Mouse (Mus musculus) thymus, adult 2 months (tissue): ENCODE results near the gene Cers5. TPM values are rescaled to one million over a fixed set of nuclear protein-coding genes. Genes with fewer than 3 reads are reported as not detected.
A peak's percentile ranks its signal among the peaks of the same experiment; 100 is the strongest.

Source experiments
- DNase-seq: peaks from one replicate; pipeline ENCODE4 v3.0.0; 2021
- H3K27ac ChIP-seq: fragments of 200-500 bp; 2 replicates; pipeline ENCODE4 v1.5.1; 2012; ENCODE audit warnings: low read length, control low read depth; ENCODE audit not compliant: control insufficient read depth, insufficient read depth
- H3K27me3 ChIP-seq: fragments of 200-500 bp; 2 replicates; pipeline ENCODE4 v1.6.1; 2012; ENCODE audit warnings: mild to moderate bottlenecking, low read length, moderate library complexity, mixed read lengths; ENCODE audit not compliant: control insufficient read depth, insufficient read depth
- H3K36me3 ChIP-seq: fragments of 200-500 bp; 2 replicates; pipeline ENCODE4 v1.6.1; 2012; ENCODE audit warnings: mild to moderate bottlenecking, low read length, moderate library complexity; ENCODE audit not compliant: control insufficient read depth, insufficient read depth
- H3K4me1 ChIP-seq: fragments of 200-500 bp; replicated peaks from 2 replicates; pipeline ENCODE4 v1.6.1; 2012; ENCODE audit warnings: low read length; ENCODE audit not compliant: control insufficient read depth, insufficient read depth
- H3K4me3 ChIP-seq: fragments of 200-500 bp; 2 replicates; pipeline ENCODE4 v1.5.1; 2012; ENCODE audit warnings: mild to moderate bottlenecking, low read length, control low read depth, moderate library complexity; ENCODE audit not compliant: control insufficient read depth, insufficient read depth
- CTCF ChIP-seq: fragments of 200-500 bp; IDR thresholded peaks from 2 replicates; pipeline ENCODE4 v1.5.1; 2012; ENCODE audit warnings: mild to moderate bottlenecking, control low read depth, low read length, moderate library complexity, borderline replicate concordance; ENCODE audit not compliant: control insufficient read depth, poor library complexity, insufficient read depth; ENCODE audit errors: extremely low read depth
- POLR2A ChIP-seq: fragments of 200-500 bp; IDR thresholded peaks from 2 replicates; pipeline ENCODE4 v1.6.1; 2012; ENCODE audit warnings: mild to moderate bottlenecking, low read length, control low read depth, moderate library complexity; ENCODE audit not compliant: control insufficient read depth, poor library complexity, insufficient read depth; ENCODE audit errors: extremely low read depth
- WGBS: fragments of 180-500 bp; shearing (Covaris S2); methylation state at CpG from one replicate; pipeline ENCODE4 v1.1.7; 2018; 5-methylcytosine and 5-hydroxymethylcytosine counted together
- polyA plus RNA-seq: library from polyadenylated mRNA; depleted of rRNA; stranded (reverse); fragments of >200 nt; gene quantifications from 2 replicates; pipeline ENCODE4 v1.2.3, GENCODE M21; 2012

The Cers5 gene
- polyA plus RNA-seq, 1 experiment, result 59.8 TPM

DNA sequence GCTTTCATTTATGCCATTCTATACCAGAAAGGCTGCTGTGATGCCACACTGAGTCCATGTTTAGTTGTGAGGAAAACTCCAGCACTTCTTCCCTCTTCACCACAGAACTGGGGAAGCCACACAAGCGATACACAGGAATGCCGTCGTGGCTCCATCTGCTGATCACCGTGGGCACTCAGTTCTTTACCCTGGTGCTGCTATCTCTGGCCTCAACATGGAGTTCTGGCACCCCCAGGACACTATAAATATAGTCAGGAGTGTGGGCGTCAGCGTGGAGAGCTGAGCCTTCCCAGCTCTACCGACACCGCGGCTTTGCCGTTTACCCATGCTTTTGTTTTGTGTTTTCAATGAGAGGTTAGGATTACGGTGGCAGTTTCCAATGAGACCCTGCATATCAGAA lies 36.0 kb downstream of the Cers5 start:
- no peak overlapping the region for H3K27ac ChIP-seq
- no peaks in the 10 kb centered on the region for H3K4me1 ChIP-seq
- no peak for TF ChIP-seq CTCF
- peaks cover 51% of the 10 kb centered on the region for H3K36me3 ChIP-seq
- 97% methylated on average over 11 of the region's 11 CpGs for WGBS
- no peak for DNase-seq
- no peaks in the 10 kb centered on the region for H3K27me3 ChIP-seq
- no peak overlapping the region for H3K4me3 ChIP-seq

DNA sequence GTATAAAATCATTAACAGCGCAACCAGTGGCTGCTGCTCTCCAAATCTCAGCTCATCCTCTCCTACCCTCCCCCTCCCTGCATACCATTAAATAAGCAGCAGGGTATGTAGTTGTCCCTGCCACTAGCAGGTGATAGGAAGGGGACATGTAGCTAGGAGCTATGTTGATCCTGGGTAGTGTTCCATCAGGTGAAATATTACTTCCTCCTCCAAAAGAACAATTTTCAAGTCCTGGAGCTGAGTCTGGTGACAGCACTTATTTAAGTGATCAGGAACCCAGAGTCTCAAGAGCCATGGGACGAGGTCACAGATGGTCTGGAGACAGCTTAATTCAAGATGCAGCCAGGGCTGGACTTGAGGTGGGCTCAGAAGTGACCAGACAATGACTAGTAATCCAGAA lies 37.1 kb downstream of the Cers5 start:
- H3K4me3 ChIP-seq, result no peak overlapping the region
- TF ChIP-seq CTCF (no peak), POLR2A (no peak)
- H3K27me3 ChIP-seq, result no peaks in the 10 kb centered on the region
- no peak overlapping the region for H3K27ac ChIP-seq
- H3K36me3 ChIP-seq, result peaks cover 51% of the 10 kb centered on the region
- 97% methylated on average over 2 of the region's 2 CpGs for WGBS
- H3K4me1 ChIP-seq, result no peaks in the 10 kb centered on the region
- DNase-seq, result peak; percentile 100

DNA sequence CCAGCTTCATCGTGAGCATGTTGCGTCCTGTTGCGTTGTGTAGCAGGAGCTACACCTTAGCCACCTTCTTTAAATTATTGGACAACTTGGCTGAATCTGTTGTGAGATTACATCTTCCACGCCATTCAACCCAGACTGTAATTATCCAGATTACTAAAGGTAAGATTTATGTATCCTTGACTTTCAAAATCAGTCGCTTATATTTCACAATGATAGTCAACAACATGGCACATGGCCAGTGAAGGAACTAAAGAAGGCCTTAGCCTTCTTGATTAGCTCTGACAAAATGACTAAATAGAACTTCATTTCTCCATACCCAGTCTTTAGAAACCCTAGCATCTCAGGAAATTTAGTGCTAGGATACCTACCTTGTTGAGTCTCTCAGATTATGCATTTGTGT lies 39.5 kb downstream of the Cers5 start:
- 97% methylated on average over 5 of the region's 5 CpGs for WGBS
- Histone ChIP-seq H3K27me3 (no peaks in the 10 kb centered on the region), H3K4me3 (no peak overlapping the region), H3K27ac (no peak overlapping the region), H3K36me3 (peaks cover 38% of the 10 kb centered on the region), H3K4me1 (no peaks in the 10 kb centered on the region)
- TF ChIP-seq CTCF (no peak), POLR2A (no peak)
- DNase-seq, result no peak

DNA sequence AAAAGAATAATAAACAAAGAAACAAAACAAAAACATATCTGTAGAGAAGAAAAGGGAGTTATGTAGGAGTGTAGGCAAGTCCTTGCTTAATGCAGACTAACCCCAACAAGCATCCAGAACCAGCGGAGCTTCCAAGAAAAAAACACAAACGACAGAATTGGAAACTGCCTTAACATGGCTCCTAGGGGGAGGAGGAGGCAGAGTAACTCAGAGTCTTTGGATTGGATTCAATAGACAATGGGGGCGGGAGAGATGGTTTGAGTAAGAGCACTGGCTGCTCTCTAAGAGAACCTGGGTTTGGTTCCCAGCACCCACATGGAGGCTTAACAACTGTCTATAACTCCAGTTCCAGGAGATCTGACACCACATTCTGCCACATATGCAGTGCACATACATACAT lies 41.0 kb downstream of the Cers5 start:
- no peak for TF ChIP-seq CTCF
- no peak for TF ChIP-seq POLR2A
- Histone ChIP-seq H3K36me3 (peaks cover 31% of the 10 kb centered on the region), H3K27me3 (no peaks in the 10 kb centered on the region), H3K27ac (no peak overlapping the region), H3K4me1 (no peaks in the 10 kb centered on the region), H3K4me3 (no peak overlapping the region)
- no peak for DNase-seq
- 99% methylated on average over 3 of the region's 3 CpGs for WGBS

DNA sequence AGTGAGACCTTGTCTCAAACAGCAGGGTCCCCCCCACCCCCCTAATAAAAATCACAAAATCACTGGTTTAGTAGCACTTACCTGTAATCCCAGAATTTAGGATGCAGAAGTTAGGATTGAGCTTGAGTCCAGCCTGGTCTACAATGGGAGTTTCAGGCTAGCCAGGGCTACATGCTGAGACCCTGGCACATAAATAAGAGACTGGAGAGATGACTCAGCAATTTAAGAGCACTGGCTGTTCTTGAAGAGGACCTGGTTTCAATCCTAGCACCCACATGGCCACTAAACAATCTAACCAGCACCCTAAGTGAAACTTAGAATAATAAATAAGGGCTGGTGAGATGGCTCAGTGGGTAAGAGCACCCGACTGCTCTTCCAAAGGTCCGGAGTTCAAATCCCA lies 41.5 kb downstream of the Cers5 start:
- no peak for TF ChIP-seq CTCF
- TF ChIP-seq POLR2A, result no peak
- H3K4me1 ChIP-seq, result no peaks in the 10 kb centered on the region; the same call in 1 of the 2 replicates
- H3K4me3 ChIP-seq, result no peak overlapping the region
- peaks cover 28% of the 10 kb centered on the region for H3K36me3 ChIP-seq
- DNase-seq, result no peak
- 96% methylated on average over 2 of the region's 2 CpGs for WGBS
- H3K27ac ChIP-seq, result no peak overlapping the region
- H3K27me3 ChIP-seq, result no peaks in the 10 kb centered on the region

DNA sequence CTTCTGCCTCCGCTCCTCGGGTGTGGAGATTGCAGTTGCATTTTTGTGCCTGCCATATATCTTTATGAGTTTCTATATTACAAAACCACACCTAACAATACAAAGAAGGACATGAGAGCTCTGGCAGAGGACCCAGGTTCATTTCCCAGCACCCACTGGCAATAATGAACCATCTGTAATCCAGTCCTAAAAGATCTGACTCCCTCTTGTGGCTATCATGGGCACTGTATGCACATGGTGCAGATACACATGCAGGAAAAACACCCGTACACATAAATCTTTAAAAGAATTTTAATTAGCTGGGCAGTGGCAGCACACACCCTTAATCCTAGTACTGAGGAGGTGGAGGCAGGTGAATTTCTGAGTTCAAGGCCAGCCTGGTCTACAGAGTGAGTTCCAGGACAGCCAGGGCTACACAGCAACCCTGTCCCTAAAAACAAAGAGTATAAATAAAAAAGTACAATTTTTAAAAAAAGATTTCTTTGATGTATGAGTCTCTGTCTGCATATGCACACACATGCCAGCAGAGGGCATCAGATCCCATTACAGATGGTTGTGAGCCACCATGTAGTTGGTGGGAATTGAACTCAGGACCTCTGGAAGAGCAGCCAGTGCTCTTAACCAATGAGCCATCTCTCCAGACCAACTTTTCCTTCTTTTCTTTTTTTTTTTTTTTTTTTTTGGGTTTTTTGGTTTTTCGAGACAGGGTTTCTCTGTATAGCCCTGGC lies 43.5 kb downstream of the Cers5 start:
- H3K36me3 ChIP-seq, result peaks cover 9% of the 10 kb centered on the region; the same call in 1 of the 2 replicates
- WGBS, result 98% methylated on average over 4 of the region's 4 CpGs

DNA sequence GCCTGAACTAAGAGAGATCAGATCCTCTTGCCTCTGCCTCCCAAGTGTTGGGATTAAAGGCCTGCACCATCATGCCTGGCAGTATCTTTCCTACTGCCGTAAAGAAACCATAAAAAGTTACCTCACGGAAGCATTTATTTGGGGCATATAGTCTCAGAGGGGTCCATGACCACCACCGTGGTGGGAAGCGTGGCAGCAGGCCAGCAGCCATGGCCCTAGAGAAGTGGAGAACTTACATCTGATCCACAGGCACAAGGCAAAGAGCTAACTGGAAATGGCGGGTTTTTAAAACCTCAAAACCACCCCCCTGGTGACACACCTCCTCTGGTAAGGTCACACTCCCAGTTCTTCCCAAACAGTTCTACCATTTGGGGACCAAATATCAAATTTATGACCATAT lies 44.5 kb downstream of the Cers5 start:
- 90% methylated on average over 5 of the region's 5 CpGs for WGBS
- H3K4me3 ChIP-seq, result no peak overlapping the region
- H3K27ac ChIP-seq, result no peak overlapping the region
- DNase-seq, result no peak
- TF ChIP-seq CTCF (no peak), POLR2A (no peak)
- peaks cover 6% of the 10 kb centered on the region; the same call in 1 of the 2 replicates for H3K36me3 ChIP-seq
- H3K27me3 ChIP-seq, result no peaks in the 10 kb centered on the region
- H3K4me1 ChIP-seq, result peaks cover 10% of the 10 kb centered on the region

More for the DNA sequence above, 43.5 kb downstream of the Cers5 start:
- no peak overlapping the region for H3K27ac ChIP-seq
- no peak overlapping the region for H3K4me3 ChIP-seq
- peaks cover 6% of the 10 kb centered on the region for H3K4me1 ChIP-seq
- peak; percentile 27 for DNase-seq
- no peak for TF ChIP-seq CTCF
- no peak for TF ChIP-seq POLR2A
- no peaks in the 10 kb centered on the region for H3K27me3 ChIP-seq
